Comparison of ENCODE assay signal across 12 mouse cellular contexts in genomic region chr11:81508385-81509233, GRCm38 (mm10).
A peak's percentile ranks its signal among the peaks of the same experiment; 100 is the strongest.
DNase-seq lines count a peak whose midpoint lies in the region; ATAC-seq lines count a peak whose summit lies in the region.
"Had no signal": no experiment of that assay in that cellular context is flagged by ENCODE, and none has a peak within 500 bp of the region (broad histone marks: within the 10 kb centered on the region; RNA-seq: fewer than 3 reads in every experiment).

No protein-coding gene starts in this region.

- peaks cover 5% of the 10 kb centered on the region; the same call in 1 of the 2 replicates for H3K4me1 ChIP-seq in forebrain, embryonic 14.5 days (ENCODE audit: control insufficient read depth, insufficient read depth, low read length)
- peaks cover 31% of the 10 kb centered on the region for H3K4me1 ChIP-seq in forebrain, embryonic 10.5 days

- no peaks in the 10 kb centered on the region for H3K36me3 ChIP-seq in forebrain, embryonic 14.5 days (ENCODE audit: control insufficient read depth, insufficient read depth, low read length)
- H3K36me3 ChIP-seq in forebrain, embryonic 10.5 days (replicated peaks), result no peaks in the 10 kb centered on the region

- H3K4me2 ChIP-seq in forebrain, embryonic 14.5 days (ENCODE audit: low read length), result no peak overlapping the region

- no peaks in the 10 kb centered on the region for H3K9me3 ChIP-seq in forebrain, embryonic 14.5 days (replicated peaks; ENCODE audit: control insufficient read depth, low read length)
- H3K9me3 ChIP-seq in forebrain, embryonic 10.5 days, result no peaks in the 10 kb centered on the region

- no peaks in the 10 kb centered on the region for H3K27me3 ChIP-seq in forebrain, embryonic 14.5 days (replicated peaks; ENCODE audit: control insufficient read depth, insufficient read depth, low read length)
- H3K27me3 ChIP-seq in forebrain, embryonic 10.5 days (ENCODE audit: poor library complexity, severe bottlenecking), result 0 out of 2 replicates have a peak, but pooled peaks cover 4% of the 10 kb centered on the region

- H3K4me3 ChIP-seq in forebrain, embryonic 14.5 days (ENCODE audit: low read depth, low read length), result no peak overlapping the region
- no peak overlapping the region for H3K4me3 ChIP-seq in forebrain, embryonic 10.5 days

- H3K27ac ChIP-seq in forebrain, embryonic 14.5 days (ENCODE audit: low read depth, low read length), result no peak overlapping the region
- no peak overlapping the region for H3K27ac ChIP-seq in forebrain, embryonic 10.5 days

- WGBS in forebrain, embryonic 14.5 days, result 39% methylated on average over 8 of the region's 8 CpGs
- 70% methylated on average over 8 of the region's 8 CpGs for WGBS in forebrain, embryonic 10.5 days

- DNase-seq in forebrain, embryonic 14.5 days (ENCODE audit: low spot score), result peak; percentile 66
- no peak for DNase-seq in forebrain, embryonic 10.5 days (ENCODE audit: extremely low spot score, low spot score)
- DNase-seq in kidney, postnatal 4 days, result peak; percentile 17 to 38
- DNase-seq in kidney, adult 9 months, result no peak
- DNase-seq in right cerebral cortex, adult 2 months (ENCODE audit: low spot score in 2 of 2), result peak; percentile 48 to 52
- no peak for DNase-seq in right cerebral cortex, postnatal 25 days
- no peak for DNase-seq in B cell, adult 2 months
- DNase-seq in thymus, postnatal 25 days, result no peak
- DNase-seq: cerebellum, adult 9-11 months; left cerebral cortex, postnatal 4 days; thymus, postnatal 4 days had no signal

- no peak overlapping the region for H3K9ac ChIP-seq in forebrain, embryonic 14.5 days (ENCODE audit: low read length)

- ATAC-seq in forebrain, embryonic 14.5 days, result 0 out of 2 replicates have a peak, but pooled peaks have one; percentile 26
- ATAC-seq: CD4-positive, CD25-positive, alpha-beta regulatory T cell, adult 4 months had no signal

Comparison
In these comparisons a context has a peak if more than half of its experiments do, and no peak if none do; other contexts are left out.
1. DNase-seq: peak in forebrain, embryonic 14.5 days (single experiment), kidney, postnatal 4 days (2 of 2) and right cerebral cortex, adult 2 months (2 of 2); none in forebrain, embryonic 10.5 days (single experiment), kidney, adult 9 months (single experiment), right cerebral cortex, postnatal 25 days (single experiment), B cell, adult 2 months (0 of 2) and thymus, postnatal 25 days (single experiment).